ENCODE assay signal across 8 mouse cellular contexts in the genomic region with DNA sequence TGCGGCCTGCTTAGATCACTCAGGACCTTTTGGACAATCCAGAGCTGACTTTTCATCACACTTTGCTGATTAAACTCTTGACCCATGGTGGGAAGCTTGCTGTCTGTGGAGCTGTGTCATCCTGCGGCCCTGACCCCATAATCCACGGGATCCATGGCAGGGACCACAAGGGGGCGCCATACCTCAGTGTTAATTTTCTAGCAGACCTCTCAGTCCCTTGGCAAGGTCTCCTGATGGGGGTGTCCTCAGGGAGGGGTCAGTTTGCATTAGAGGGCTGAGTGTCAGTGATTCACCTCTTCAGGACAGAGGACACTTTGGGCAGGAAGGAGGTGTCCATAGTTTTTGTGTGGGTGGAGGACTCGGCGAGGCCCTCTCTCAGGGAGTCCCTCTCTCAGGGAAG.
DNase-seq lines count a peak whose midpoint lies in the region; ATAC-seq lines count a peak whose summit lies in the region.

No protein-coding gene starts in this region.

- H3K4me1 ChIP-seq in heart, embryonic 12.5 days (replicated peaks), result peaks cover 16% of the 10 kb centered on the region

- ATAC-seq in heart, embryonic 12.5 days (ENCODE audit: insufficient number of reproducible peaks, low FRiP score), result no peak

- WGBS in heart, embryonic 12.5 days, result 42% methylated on average over 6 of the region's 6 CpGs

- no peak overlapping the region for H3K9ac ChIP-seq in heart, embryonic 12.5 days

- no peaks in the 10 kb centered on the region for H3K27me3 ChIP-seq in heart, embryonic 12.5 days (replicated peaks)

- H3K4me3 ChIP-seq in heart, embryonic 12.5 days, result no peak overlapping the region

- no peaks in the 10 kb centered on the region for H3K9me3 ChIP-seq in heart, embryonic 12.5 days (replicated peaks)

- no peak overlapping the region for H3K4me2 ChIP-seq in heart, embryonic 12.5 days

- no peaks in the 10 kb centered on the region for H3K36me3 ChIP-seq in heart, embryonic 12.5 days

- DNase-seq in heart, adult 11 months, result peak; percentile 92
- DNase-seq in urinary bladder, adult 2 months (ENCODE audit: low spot score), result peak; percentile 52
- no peak for DNase-seq in urinary bladder, postnatal 10 days (ENCODE audit: low spot score)
- DNase-seq in cerebellum, postnatal 36 days, result peak; percentile 54 to 56
- peak; percentile 58 to 89 for DNase-seq in kidney, postnatal 36 days
- DNase-seq in retina, adult 2 months (ENCODE audit: low read depth, low spot score), result peak; percentile 4
- DNase-seq in frontal cortex, postnatal 14 days (ENCODE audit: low spot score in 2 of 2), result no peak

- H3K27ac ChIP-seq in heart, embryonic 12.5 days (ENCODE audit: poor library complexity, severe bottlenecking), result no peak overlapping the region

Comparison
In these comparisons a context has a peak if more than half of its experiments do, and no peak if none do; other contexts are left out.
1. DNase-seq: peak in heart, adult 11 months (single experiment), urinary bladder, adult 2 months (single experiment), cerebellum, postnatal 36 days (2 of 2), kidney, postnatal 36 days (2 of 2) and retina, adult 2 months (single experiment); none in urinary bladder, postnatal 10 days (single experiment) and frontal cortex, postnatal 14 days (0 of 2).